Mouse (Mus musculus) olfactory bulb, adult 2 months (tissue): ENCODE results near the gene Prl8a6.

Experiments
- CTCF ChIP-seq: fragments of 200-500 bp; IDR thresholded peaks from 2 replicates; pipeline ENCODE4 v1.5.1; 2012; ENCODE audit warnings: low read depth, mild to moderate bottlenecking, low read length, moderate library complexity; ENCODE audit not compliant: insufficient read depth
- POLR2A ChIP-seq: fragments of 200-500 bp; IDR thresholded peaks from 2 replicates; pipeline ENCODE4 v1.6.1; 2012; ENCODE audit warnings: mild to moderate bottlenecking, low read depth, low read length, moderate library complexity; ENCODE audit not compliant: insufficient read depth

DNA sequence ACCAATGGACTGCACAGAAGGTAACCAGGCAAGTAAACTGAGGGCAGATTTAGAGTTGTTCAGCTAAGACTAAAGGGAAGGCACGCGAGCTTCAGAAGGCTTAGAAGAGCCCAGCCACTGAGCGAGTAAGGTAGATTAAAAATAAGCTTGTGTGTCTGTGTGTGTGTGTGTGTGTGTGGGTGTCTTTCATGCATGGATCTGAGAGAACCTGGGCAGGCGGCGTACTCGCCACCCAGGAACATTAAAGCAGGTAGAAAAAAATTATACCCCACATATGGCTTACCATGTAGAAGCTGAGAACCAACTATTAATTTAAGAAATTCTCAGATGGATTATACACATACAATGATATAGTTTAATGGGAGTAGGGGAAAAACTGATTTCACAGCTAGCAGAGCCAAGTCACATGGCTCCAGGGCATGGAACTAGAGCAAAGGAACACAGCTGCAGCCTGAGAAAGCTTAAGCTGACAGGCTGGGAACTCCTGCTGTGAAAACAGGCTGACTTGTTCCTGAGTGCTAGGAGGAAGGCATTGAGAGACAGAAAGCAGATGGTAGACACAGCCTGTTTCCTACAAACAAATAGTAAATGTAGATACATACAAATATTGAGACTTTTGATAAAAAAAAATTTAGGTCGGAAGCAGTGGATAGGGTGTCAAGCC is 39.3 kb downstream of the Prl8a6 start:
- TF ChIP-seq POLR2A (no peak), CTCF (no peak)
